Mouse (Mus musculus): ENCODE data around the gene Flt1.

DNA sequence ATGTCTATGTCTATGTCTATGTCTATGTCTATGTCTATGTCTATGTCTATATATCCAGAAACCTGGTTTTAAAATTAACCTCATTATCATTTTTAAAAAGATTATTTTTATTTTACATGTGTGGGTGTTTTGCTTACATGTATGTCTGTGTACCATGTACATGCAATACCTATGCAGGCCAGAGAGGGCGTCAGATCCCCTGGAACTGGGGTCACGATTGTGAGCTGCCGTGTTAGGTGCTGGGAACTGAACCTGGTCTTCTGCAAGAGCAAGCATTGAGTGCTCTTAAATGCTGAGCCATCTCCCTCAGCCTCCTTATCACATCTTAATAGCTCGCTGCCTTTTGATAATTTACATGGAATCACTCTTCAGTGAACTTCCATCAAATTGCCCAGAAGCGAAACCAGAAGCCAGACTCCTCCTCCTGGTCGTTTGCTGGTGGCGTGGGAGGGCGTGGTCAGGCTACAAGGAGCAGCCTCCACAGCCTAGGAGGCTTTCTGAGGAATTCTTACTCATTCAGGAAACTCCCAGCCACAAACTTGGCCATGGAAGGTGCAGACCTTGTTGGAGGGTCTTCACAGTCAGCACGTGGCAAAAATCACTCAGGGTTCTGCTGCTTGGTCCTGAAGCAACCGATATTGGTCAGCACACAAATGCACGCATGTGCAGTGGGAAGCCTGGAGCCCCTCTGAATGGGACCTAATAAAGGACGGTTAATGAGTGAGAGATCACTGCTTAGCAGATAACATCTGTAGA is 32.2 kb upstream of the Flt1 start:
- TF ChIP-seq POLR2A (IDR thresholded peaks at IDR 0.05; ENCODE audit: insufficient read depth, low read length) (no peak), CTCF (IDR thresholded peaks at IDR 0.05; ENCODE audit: low read depth, low read length) (peak; percentile 36)
